Mouse (Mus musculus): ENCODE data around the gene Tmem203.
"Not testable (repeated sequence)": the region's sequence is repeated elsewhere in the genome, so short reads cannot be mapped to it uniquely, and the experiment has no call there.

- TF ChIP-seq CTCF (IDR thresholded peaks at IDR 0.05; ENCODE audit: borderline replicate concordance, extremely low read depth, insufficient read depth, insufficient read length); POLR2A (IDR thresholded peaks at IDR 0.05; ENCODE audit: borderline replicate concordance, extremely low read depth, insufficient read depth, insufficient read length, poor library complexity, severe bottlenecking): not testable (repeated sequence)
Observed at GRCm38 (mm10) chr2:25256443-25257109, 1.3 kb downstream of the Tmem203 start.
